Mouse (Mus musculus) liver, embryonic 13.5 days (tissue): ENCODE data around the gene Med14. TPM values are rescaled to one million over a fixed set of nuclear protein-coding genes. Genes with fewer than 3 reads are reported as not detected.

Experiments used
- ATAC-seq: fragments of 200-750 bp; cut with Nextera tagmentation; 2 replicates; pipeline ENCODE4 v1.8.0; 2017; ENCODE audit warnings: low read depth, mild to moderate bottlenecking, moderate number of reproducible peaks, moderate library complexity
- DNase-seq: peaks from one replicate; pipeline ENCODE4 v3.0.0; 2022
- H3K27ac ChIP-seq: fragments of 300-500 bp; sonication (generic); 2 replicates; pipeline ENCODE4 v1.5.1; 2015; ENCODE audit warnings: moderate library complexity, mild to moderate bottlenecking, inconsistent platforms
- H3K27me3 ChIP-seq: fragments of 300-500 bp; sonication (generic); 2 replicates; pipeline ENCODE4 v1.6.1; 2015; ENCODE audit warnings: mild to moderate bottlenecking, inconsistent platforms
- H3K36me3 ChIP-seq: fragments of 300-500 bp; sonication (generic); 2 replicates; pipeline ENCODE4 v1.6.1; 2015; ENCODE audit warnings: mild to moderate bottlenecking, inconsistent platforms
- H3K4me1 ChIP-seq: fragments of 300-500 bp; sonication (generic); replicated peaks from 2 replicates; pipeline ENCODE4 v1.6.1; 2015; ENCODE audit warnings: inconsistent platforms
- H3K4me2 ChIP-seq: fragments of 300-500 bp; sonication (generic); 2 replicates; pipeline ENCODE4 v1.6.1; 2015; ENCODE audit warnings: inconsistent platforms, mild to moderate bottlenecking, moderate library complexity
- H3K4me3 ChIP-seq: fragments of 300-500 bp; sonication (generic); replicated peaks from 2 replicates; pipeline ENCODE4 v1.5.1; 2015; ENCODE audit warnings: mild to moderate bottlenecking, inconsistent platforms
- H3K9ac ChIP-seq: fragments of 300-500 bp; sonication (generic); 2 replicates; pipeline ENCODE4 v1.6.1; 2015; ENCODE audit warnings: mild to moderate bottlenecking, inconsistent platforms
- H3K9me3 ChIP-seq: fragments of 300-500 bp; sonication (generic); replicated peaks from 2 replicates; pipeline ENCODE4 v1.6.1; 2016; ENCODE audit warnings: inconsistent platforms
- WGBS: fragments of 180-500 bp; shearing (Covaris S2); methylation state at CpG from one replicate; pipeline ENCODE4 v1.1.7; 2015; ENCODE audit not compliant: insufficient replicate concordance; 5-methylcytosine and 5-hydroxymethylcytosine counted together
- polyA plus RNA-seq: library from polyadenylated mRNA; unstranded; fragments of >200 nt; fragmentation: Nextera tagmentation; extraction: Ambion mirVana; gene quantifications from 2 replicates; pipeline ENCODE4 v1.2.1, GENCODE M21; 2015

Med14 gene
- polyA plus RNA-seq, 1 experiment from 2014 or later, result 4.1 TPM

DNA sequence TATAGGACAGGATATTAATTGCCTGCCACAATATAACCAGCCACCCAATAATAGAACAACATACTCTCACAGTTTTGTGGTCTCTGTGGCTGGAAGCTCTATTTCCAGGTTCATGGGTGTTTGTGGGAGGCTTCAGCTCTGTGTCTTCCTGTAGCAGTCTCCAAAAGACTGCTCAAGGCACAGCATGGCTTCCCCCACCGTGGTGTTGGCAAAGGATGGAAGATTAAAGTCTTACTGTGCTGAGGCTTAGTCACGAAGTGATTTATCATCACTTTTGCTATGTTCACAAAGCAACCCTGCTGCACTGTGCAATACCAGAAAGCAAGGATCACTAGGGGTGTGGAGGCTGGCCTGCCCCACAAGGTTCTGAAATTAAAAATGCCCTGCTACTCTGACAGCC lies 108.0 kb downstream of the Med14 start:
- H3K4me1 ChIP-seq, result no peaks in the 10 kb centered on the region
- no peaks in the 10 kb centered on the region for H3K27me3 ChIP-seq
- H3K27ac ChIP-seq, result no peak overlapping the region
- WGBS, result 65% methylated on average over 2 of the region's 2 CpGs
- peaks cover 34% of the 10 kb centered on the region for H3K36me3 ChIP-seq
- H3K9ac ChIP-seq, result no peak overlapping the region
- H3K4me2 ChIP-seq, result no peak overlapping the region
- no peaks in the 10 kb centered on the region for H3K9me3 ChIP-seq
- DNase-seq (no peak), ATAC-seq (no peak)
- no peak overlapping the region for H3K4me3 ChIP-seq

GRCm38 (mm10) chrX:12651906-12652305 lies 110.0 kb downstream of the Med14 start:
- no peak overlapping the region for H3K9ac ChIP-seq
- no peak for ATAC-seq
- DNase-seq, result no peak
- no peak overlapping the region for H3K4me2 ChIP-seq
- H3K27ac ChIP-seq, result no peak overlapping the region
- H3K4me3 ChIP-seq, result no peak overlapping the region
- H3K9me3 ChIP-seq, result no peaks in the 10 kb centered on the region
- H3K27me3 ChIP-seq, result no peaks in the 10 kb centered on the region
- no peaks in the 10 kb centered on the region for H3K4me1 ChIP-seq
- peaks cover 19% of the 10 kb centered on the region for H3K36me3 ChIP-seq
- 79% methylated on average over 16 of the region's 16 CpGs for WGBS

DNA sequence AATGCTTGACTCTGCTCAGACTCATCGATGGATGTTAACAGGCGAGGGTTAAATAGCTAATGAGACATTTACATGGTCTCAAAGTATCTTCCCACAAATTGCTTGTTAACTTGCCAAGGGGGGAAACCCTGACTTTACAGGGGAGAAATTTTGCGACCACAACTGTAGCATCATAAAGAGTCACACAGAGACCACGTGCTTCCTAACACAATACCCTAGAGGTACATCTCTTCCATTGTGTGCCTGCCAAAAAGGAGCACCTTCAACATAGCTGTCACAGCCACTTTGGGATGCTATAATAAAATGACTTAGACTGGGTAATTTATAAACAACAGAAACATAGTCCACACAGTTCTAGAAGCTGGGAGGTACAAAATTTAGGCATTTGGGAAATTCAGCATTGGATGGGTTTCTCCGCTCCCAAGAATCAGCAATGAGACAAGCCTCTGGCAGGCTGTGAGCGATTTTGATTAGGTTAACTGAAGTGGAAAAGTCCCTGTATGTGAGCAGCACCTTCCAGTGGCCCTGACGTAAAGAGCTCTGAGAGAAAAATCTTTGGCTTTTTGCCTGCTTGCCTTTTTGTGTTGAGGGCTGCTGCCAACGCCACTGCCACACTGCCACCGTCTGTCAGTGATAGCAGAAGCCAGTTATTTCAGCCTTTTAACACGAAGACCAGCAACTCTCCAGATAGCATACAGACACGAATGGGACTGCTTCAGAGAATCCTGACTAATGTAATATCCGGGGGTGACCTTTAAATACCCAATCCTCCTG lies 116.2 kb downstream of the Med14 start:
- DNase-seq (no peak), ATAC-seq (no peak)
- Histone ChIP-seq H3K27ac (no peak overlapping the region), H3K36me3 (no peaks in the 10 kb centered on the region), H3K4me2 (no peak overlapping the region), H3K27me3 (no peaks in the 10 kb centered on the region), H3K9ac (no peak overlapping the region), H3K9me3 (no peaks in the 10 kb centered on the region), H3K4me3 (no peak overlapping the region), H3K4me1 (no peaks in the 10 kb centered on the region)
- WGBS, result 60% methylated on average over 12 of the region's 12 CpGs

GRCm38 (mm10) chrX:12644976-12645375 lies 116.9 kb downstream of the Med14 start:
- H3K27ac ChIP-seq, result no peak overlapping the region
- no peaks in the 10 kb centered on the region for H3K36me3 ChIP-seq
- H3K4me3 ChIP-seq, result no peak overlapping the region
- no peak for DNase-seq
- ATAC-seq, result no peak
- H3K4me2 ChIP-seq, result no peak overlapping the region
- no peaks in the 10 kb centered on the region for H3K27me3 ChIP-seq
- H3K9ac ChIP-seq, result no peak overlapping the region
- no peaks in the 10 kb centered on the region for H3K9me3 ChIP-seq
- WGBS, result 31% methylated on average over 2 of the region's 2 CpGs
- no peaks in the 10 kb centered on the region for H3K4me1 ChIP-seq

Other genes with a start within 250 kb of the Med14 start
- gene Atp6ap2, start 174.3 kb downstream of the Med14 start, polyA plus RNA-seq, result 59.0 and 69.5 TPM in 2 replicates
- gene 1810030O07Rik, start 88.4 kb downstream of the Med14 start, polyA plus RNA-seq, result 15.0 and 17.1 TPM in 2 replicates